Mouse (Mus musculus): ENCODE measurements around the gene Palld.

GRCm38 (mm10) chr8:61579831-61580230 is 322.7 kb downstream of the Palld start:
- TF ChIP-seq GATA1 (IDR thresholded peaks at IDR 0.05; ENCODE audit: low read length) (no peak), TAL1 (IDR thresholded peaks at IDR 0.05; ENCODE audit: low read length) (no peak)
